Mouse (Mus musculus) myocyte (in vitro differentiated cells): ENCODE data around the gene Rps3.

Experiments used
- CEBPB ChIP-seq: IDR thresholded peaks from 2 replicates; pipeline ENCODE4 v1.6.1; 2011; ENCODE audit warnings: mild to moderate bottlenecking, moderate library complexity; ENCODE audit not compliant: poor library complexity, insufficient read depth, severe bottlenecking
- POLR2A ChIP-seq: IDR thresholded peaks from one replicate; pipeline ENCODE4 v1.6.1; 2011; ENCODE audit warnings: low read depth, mild to moderate bottlenecking, control low read depth, moderate library complexity; ENCODE audit not compliant: insufficient read length
- TCF3 ChIP-seq: IDR thresholded peaks from one replicate; pipeline ENCODE4 v1.6.1; 2011; ENCODE audit warnings: low read depth, control low read depth; ENCODE audit not compliant: insufficient read length
- USF1 ChIP-seq: IDR thresholded peaks from one replicate; pipeline ENCODE4 v1.6.1; 2011; ENCODE audit warnings: low read depth, mild to moderate bottlenecking, control low read depth, moderate library complexity

DNA sequence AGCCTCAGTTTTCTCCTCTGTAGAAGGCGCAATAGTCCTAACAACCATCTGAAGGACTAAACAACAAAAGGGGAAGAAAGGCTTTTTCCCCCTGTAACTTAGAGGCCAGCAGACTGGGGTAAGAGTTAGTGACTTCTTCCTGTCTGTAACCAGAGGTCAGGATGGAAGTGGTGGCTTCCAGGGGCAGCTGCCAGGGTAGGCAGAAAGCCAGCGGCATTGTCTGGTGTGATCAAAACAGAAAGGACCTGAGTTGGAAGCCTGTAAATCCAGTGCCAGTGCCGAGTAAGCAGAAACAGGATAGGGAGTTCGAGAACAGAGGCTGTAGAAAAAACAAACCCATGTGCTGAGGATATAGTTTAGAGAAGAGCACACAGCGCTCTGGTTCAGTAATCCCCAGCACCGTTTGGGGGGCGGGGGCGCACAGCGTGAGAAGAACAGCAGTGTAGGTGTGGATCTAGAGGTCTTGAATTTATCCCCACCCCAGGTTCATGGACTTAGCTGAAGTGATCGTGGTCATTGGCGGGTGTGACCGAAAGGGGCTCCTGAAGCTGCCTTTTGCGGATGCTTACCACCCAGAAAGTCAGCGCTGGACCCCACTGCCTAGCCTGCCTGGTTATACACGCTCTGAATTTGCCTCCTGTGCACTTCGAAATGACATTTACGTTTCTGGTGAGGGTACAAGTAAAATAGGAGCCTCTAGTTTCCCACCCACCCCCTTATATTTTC lies 13.7 kb downstream of the Rps3 start:
- TF ChIP-seq TCF3: no peak
- TF ChIP-seq POLR2A: no peak
- no peak for TF ChIP-seq CEBPB
- TF ChIP-seq USF1: no peak
